Mouse (Mus musculus) naive thymus-derived CD4-positive, alpha-beta T cell, adult 2 months (primary cell): Measurements from ENCODE around the gene Zfp541.

Source experiments
- DNase-seq: peaks from one replicate; pipeline ENCODE4 v3.0.0-alpha.2; 2011; ENCODE audit warnings: low read depth

Zfp541 gene

DNA sequence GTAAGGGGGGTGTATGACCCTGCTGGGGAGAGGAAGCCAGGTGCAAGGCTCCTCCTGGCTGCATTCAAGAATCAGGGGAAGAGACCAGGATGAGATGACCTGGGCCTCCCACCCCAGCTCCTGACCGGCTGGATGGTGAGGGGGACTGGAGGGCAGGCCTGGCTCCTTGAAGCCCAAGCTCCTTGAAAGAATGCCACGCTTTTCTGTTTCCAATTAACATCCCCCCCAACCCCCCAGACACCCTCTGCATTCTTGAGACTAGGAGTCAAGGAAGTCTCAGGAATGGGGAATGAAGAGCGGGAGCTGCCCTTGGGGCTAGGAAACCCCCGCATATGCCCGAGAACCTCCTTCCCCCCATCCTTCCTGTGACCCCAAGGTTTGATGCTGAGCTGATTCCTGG lies 17.1 kb upstream of the Zfp541 start:
- DNase-seq = no peak

DNA sequence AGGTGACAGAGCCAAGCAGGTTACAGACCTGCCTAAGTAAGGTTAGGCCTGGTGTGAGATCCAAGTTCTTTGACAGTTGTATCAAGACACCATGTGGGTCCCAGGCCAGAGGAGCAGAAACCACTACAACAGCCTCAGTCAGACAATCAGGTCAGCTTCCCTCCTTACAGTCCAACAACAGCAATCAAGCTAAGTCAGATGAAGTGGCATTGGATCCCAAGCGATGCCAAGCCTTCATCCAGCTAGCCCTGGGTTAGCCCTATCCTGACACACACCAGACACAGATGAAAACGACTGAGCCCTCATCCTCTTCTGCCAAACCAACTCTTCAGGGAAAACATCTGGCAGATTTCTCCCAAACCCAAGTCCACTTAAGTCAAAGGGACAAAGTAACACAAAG lies 16.1 kb upstream of the Zfp541 start:
- peak; percentile 46 for DNase-seq

DNA sequence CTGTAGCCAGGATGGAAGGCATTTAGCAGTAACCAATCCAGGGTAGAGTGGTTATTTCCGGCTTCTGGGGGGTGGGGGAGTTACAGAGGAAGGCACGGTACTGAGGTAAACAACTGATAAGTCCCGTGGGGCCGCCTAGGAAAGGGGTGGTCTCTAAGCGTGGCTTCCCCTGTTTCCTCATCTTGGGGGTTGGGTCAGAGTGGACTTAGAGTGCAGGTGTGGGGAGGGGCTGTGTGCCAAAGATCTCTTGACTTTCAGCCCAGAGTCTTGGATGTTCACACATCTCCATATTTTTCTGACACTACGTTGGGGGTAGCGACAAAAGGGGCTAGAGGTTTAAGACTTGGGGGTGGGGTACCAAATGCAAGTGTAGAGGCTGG lies 15.5 kb upstream of the Zfp541 start:
- peak; percentile 86 for DNase-seq

DNA sequence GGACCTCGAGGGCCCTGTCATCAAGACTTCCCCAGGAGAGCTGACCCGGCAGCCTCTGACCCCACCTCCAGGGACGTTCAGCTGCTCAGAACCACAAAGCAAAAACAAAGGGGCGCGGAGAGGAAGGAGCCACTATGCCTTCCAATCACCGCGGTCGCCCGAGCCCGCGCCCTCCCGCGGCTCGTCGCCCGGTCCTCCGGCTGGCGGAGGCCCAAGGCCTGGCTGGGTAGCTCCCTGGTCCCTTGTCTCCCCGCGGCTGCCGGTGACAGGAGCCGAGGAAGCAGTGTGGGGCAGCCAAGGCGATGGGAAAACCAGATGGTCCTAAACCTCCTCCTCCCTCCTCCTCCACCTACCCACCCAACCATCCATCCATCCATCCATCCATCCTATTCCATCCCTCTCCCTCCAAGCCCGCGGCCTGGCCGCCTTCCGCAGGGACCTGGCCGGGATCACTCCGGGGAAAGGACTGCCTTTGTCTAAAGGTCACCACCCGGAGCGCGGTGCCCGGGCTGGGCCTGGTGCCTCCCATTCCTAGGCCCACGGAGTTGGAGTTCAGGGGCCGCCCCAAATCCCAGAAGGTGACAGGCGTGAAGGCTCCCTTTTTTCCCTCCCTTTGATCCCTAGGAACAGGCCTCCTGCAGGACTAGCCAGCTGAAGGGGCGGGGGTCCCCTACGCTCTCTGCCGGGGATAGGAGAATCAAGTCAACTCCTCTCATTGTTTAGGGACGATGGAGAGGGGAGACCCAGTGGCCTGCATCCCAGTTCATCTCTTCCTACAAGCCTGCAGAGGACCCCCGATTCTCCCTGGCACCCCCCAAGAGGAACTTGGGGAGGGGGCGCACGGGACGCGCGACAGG lies 14.9 kb upstream of the Zfp541 start:
- DNase-seq = peak; percentile 44

DNA sequence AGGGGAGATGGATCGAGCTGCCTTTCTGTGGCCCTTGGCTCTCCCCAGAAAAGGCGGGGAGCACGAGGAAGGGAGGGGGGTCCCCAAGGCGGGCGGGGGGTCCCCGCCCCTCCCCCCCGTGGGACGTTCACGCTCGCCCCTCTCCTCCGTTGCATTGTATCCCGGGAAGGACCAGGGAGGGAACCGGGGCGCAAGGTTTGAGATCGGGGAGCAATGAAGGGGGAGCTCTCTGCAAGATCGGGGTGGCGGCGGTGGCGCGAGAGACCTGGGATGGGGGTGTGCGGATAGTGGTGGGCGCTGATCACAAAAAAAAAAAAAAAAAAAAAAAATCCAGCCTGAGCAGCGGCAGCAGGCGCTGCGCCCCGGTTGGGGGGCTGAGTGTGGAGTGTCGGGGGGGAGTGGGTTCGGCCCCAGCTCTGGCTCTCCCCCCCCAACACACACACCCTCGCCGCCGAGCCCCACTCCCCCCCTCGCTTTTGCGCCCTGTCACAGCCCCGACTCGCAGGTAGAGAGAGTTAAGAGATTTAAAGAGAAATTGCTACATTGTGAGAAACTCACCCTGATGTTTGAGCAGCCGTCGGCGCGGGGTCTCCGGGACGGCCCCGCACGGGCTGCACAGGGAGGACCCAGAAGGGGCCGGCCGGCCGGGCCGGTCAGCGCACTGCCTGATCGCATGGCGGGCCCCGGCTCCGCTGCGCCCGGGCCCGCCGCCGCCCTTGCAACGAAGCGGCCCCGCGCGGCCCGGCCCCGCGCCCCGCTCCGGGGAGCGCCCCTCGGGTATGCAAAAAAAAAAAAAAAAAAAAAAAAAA lies 14.1 kb upstream of the Zfp541 start, which contains the start of gene Bicra:
Gene Bicra, minus strand, starts transcription at position 584 of the 809 bp plus-strand sequence.
- peak; percentile 87 for DNase-seq

DNA sequence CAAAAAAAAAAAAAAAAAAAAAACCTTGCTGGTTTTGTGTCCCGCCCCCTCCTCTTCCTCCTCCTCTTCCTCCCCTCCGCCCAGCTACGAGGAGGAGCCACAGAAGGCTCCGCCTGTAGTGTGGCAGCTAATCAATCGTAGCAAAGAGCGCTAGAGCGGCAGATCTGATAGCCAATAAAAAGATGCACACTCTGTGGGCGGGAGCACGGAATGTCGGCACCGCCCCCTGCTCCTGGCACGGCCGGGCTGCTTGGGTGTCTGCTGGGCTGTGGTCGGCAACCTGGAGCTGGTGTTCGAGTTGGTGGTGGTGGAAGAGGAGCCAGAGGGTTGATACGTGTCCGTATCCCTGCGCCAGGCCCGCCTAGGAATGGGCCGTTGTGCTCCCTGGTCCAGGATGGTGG lies 13.4 kb upstream of the Zfp541 start:
- DNase-seq = peak; percentile 99

DNA sequence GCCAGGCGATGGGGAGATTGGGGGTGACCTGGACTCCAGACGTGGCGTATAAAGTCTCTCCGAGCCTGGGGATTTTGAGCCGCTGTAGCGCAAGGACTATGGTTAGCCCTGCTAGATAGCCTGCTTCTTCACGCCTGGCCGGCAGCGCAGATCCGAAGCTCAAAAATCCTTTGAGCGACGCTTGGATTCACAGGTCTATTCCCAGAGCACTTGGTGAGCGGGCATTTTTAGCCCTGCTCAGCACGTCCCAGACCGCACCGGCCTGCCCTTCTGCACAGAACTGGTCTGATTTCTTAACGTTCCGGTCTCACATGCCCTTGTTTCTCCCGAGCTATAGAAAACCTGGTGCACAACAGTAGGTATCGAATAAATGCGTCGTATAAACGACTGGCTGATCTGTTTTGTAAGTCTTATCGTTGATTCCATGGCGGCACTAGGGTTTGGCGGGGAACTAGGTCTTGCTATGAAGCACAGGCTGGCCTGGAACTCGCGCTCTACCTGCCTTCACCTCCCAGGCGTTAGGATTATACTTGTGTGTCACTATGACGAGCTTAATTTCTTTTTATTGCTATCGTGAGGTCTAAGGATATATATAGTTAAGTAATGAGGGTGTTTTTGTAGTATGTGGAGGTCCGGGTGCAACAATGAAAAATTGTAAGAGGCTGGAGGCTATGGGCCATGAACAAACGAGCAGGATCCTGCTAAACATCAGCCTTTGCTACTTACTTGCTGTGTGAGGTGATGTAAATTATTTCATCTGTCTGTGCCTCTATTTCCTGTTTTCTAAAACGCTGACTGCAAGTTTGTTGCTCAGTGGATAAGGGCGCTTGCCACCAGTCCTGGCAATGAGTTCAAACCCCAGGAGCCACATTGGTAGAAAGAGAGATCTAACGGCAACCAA lies 12.7 kb upstream of the Zfp541 start:
- peak; percentile 60 for DNase-seq

DNA sequence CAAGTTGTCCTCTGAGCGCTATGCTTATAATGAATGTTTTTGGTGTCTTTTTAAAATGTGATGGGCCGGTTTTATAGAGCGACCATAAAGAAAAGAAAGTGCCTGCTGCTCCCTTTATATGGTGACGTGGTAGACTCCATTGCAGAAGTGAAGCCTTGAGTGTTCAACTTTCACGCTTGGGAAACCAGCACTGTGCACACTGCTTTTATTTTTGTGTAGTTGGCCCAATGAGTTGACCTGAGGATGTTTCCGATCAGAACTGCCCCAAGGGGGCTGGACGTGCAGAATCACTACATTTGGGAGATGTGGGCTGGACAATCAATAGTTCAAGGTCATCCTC lies 12.1 kb upstream of the Zfp541 start:
- no peak for DNase-seq

DNA sequence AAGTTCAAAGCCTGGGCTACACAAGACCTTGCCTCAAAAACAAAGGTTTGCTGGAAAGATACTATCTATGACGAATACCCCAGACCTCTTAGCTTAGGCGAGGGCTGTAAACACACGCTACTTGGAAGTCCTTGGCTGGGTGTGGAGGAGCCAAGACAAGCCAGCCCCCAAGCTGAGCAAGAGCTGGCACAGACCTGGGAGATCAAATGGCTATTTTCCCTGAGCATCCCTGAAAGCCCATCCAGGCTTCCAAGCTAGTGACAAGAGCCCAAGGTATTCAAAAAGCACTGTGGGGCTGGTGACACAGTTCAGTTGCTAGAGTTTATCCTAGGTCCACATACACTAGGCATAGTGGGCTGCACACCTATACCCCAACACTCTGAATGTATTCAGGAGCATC lies 11.0 kb upstream of the Zfp541 start:
- no peak for DNase-seq

DNA sequence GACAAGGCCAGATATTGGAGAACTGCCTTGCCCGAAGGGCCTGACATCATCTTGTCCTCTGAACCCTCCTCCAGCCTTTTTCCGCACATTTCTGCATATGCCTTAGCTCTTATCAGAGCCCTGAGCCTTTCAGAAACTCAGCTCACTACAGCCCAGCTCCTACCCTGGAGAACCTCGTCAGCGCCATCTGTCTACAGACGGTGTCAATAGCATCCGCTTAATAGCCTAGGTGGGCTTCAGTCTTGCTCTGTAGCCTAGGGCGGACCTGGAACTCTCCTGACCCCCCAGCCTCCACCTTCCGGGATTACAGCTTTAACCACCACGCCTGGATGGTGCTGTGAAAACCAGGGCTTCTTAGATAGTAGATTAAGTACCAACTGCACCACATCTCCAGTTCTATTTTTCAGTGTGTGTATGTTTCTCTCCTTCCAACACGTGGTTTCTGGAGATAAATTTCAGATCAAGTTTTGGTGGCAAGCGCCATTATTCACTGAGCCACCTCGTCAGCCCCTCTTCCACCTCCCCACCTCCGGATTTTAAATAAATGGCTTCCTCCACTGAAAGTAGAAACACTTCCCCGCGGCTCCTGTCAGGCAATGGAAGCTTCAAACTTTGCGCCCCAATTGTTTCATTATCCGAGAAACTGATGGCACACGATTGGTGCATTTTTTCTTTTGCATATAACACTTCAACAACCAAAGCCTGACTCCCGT lies 9.6 kb upstream of the Zfp541 start:
- peak; percentile 89 for DNase-seq

DNA sequence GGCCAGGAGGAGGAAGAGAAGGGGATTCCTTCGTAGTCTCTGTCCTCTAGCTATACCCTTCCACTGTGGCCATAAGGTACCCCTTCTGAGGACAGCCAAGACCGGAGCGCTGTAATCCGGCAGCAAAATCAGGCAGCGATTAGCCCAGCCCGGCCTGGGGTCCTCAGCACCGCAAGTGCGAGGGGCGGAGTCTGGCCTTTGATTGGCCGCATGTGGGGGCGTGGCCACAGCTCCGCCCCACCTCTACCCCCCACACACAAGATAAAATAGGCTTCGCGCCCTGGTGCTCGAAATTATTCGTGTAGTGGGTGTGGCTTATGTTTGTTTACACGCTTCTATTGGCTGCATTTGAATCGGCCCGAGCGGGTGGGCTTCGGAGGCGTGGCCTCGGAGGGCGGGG lies 8.9 kb upstream of the Zfp541 start:
- DNase-seq = peak; percentile 94

DNA sequence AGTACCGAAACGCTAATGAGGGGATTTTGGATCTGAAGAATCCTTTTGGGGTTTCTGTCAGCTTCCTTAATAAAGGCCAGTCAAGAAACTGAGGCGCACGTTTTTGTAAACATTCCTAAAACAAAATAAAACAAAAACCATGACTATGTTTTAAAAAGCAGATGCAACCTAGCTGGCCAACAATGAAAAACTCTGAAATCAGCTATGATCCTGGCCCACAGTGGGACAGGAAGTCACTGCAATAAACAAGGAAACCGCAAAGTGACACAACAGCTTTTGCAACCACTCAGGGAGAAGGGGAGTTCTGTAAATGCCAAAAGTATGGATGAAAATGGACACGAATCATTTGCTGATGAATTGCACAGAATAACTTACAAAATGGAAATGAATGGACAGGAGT lies 8.5 kb upstream of the Zfp541 start:
- no peak for DNase-seq

DNA sequence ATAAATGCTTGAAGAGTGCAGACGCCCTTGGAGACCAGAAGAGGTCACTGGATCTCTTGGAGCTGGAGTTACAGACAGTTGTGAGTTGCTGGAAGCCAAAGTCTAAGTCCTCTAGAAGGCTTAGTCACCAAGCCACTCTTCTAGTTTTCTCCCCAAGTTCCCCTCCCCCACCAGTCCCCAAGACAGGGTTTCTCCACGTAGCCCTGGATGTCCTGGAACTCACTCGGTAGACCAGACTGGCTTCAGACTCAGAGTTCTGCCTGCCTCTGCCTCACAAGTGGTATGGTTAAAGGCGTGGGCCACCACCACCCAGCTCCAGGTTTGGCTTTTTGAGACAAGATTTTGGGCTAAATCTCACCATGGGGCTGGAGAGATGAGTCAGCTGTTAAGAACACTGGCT lies 6.6 kb upstream of the Zfp541 start:
- DNase-seq = no peak

DNA sequence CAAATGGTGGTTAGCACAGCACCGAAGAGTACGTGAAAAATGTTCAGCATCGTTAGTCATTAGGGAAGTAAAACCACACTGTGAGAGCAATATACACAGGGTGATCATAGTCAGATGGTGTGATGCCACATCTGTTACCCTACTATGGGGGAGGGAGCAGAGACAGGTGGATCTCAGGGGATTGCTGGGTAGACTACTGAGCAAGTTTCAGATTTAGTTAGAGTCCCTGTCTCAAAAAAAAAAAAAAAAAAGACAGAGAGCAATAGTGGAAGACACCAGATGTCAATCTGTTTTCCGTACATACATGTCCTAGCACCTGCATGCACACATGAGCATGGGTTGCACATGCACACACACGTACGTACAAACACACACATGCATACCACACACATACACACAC lies 5.9 kb upstream of the Zfp541 start:
- no peak for DNase-seq

DNA sequence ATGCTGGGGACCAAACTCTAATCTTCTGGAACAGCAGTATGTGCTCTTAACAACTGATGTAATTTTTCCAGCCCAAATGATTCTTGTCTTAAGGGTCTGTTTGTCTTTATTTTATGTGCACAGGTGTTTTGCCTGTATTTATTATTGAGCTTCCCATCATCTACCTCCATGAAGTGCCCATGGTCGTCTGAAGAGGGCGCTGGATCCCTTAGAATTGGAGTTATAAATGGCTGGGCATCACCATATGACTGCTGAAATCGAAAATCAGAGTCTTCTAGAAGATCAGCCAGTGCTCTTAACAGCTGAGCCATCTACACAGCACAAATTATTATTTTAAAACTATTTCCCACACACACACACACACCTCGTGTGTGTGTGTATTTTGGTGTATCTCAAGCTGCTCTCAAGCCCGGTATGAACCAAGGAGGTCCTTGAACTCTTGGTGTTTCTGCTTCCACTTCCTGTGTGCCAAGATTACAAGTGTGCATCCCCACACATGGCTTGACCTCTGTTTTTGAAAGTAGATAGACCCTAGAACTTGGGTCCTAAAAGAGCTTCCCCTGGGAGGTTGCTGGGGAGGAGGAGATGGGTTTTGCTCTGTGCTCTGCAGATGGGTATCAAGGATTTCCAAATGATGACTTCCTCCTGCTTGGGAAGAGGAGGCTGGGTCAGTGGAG lies 5.0 kb upstream of the Zfp541 start:
- peak; percentile 76 for DNase-seq

DNA sequence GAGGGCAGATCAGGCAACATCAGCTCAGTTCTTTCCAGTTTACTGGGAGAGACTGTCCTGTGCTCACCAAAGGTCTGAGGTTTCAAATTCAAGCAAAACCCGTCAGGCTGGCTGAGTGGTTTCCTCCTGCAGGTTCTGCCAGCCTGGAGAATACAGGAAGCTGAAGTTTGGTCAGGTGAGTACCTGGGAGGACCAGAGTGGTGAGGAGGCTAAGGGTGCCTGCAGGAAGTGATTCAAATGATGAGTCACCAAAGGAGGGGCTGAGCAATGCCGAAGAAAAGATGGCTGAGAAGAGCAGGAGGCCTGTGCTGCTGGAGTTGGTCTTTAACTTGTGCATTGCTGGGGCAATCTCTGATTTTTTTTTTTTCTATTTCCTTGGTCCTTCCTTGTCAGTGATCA lies 4.5 kb upstream of the Zfp541 start:
- peak; percentile 81 for DNase-seq

DNA sequence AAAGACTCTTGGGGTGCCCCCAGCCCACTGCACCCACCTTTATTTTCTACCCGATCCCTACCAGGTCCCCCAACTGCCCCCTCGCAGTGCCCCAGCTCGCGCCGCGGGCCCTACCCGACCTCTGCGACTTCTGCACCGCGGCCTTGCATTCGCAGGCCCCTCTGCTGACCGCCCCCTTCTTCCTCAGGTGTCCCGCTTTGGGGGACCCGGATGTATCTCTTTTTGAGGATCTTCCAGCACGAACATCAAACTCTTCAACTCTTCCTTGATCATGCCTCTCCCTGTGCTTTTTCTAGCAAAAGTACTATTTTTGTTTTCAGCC lies 446 bp downstream of the Zfp541 start:
- no peak for DNase-seq

DNA sequence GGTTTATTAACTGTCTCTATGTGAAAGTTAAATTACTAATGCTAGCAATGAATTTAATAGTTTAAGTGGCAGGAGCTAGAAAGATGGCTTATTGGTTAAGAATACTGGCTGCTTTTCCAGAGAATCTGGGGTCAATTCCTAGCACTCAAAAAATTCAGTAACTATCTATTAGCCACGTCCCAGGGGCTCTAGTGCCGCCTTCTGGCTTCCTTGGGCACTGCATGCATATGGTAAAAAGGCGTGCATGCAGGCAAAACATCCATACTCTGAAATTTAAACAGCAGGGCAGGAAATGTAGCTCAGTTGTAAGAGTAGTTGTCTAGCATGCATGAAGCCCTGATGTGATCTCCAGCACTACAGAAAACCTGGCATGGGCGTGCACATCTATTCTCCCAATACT lies 1.9 kb downstream of the Zfp541 start:
- DNase-seq = peak; percentile 53

DNA sequence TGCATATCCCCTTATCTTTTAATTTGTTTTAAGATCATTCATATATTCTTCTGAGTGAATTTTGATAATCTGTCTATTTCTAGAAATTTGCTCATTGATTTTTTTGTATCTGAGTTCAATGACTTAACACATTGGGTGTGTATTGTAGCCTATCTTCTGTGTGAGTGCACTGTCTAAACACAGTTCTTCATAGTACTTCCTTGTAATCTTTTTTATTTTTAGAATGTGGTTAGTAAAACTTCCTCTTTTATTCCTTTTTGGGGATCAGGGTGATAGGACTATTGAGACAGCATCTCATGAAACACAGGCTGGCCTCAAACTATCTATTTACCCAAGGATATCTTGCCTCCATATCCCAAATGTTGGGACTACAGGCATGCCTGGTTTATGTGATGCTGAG lies 9.2 kb downstream of the Zfp541 start:
- no peak for DNase-seq

DNA sequence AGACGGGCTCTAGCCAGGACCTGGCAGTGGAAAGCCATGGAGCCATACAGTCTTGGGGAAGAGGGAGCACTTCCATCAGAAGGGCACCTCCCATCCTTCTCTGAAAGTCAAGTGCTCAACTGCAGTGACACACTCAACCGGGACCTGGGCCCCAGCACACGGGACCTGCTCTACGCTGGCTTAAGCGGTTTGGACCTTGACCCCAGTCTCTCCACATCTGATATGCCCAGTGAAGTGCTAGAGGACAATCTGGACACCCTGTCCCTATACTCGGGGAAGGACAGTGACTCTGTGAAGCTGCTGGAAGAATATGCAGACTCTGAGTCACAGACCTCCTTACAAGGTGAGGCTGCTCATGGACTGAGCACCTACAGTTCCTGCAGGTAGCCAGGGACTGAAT lies 10.3 kb downstream of the Zfp541 start:
- no peak for DNase-seq

DNA sequence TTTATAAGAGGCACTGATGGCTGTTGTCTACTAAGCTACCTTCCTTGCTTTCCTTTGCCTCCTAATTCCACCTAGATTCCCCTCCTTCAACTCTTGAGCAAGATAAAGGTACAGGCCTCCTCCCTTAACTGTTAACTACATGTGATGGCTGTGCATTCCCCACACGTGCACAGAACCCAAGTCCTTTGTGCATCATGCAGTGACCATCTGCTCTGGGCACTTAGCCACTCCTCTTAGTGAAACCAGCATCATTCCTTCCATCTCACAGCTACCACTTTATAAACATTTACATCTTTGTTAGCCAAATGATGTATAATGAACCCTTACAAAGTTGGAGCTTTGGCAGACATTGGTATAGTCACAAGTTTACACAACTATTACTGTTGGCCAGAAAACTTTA lies 18.3 kb downstream of the Zfp541 start:
- DNase-seq = no peak
